Mouse (Mus musculus): ENCODE measurements around the gene Fam133b. TPM values are rescaled to one million over a fixed set of nuclear protein-coding genes. Genes with fewer than 3 reads are reported as not detected.
A peak's percentile ranks its signal among the peaks of the same experiment; 100 is the strongest.

Gene Fam133b
- polyA plus RNA-seq (2014; fragmentation: Nextera tagmentation; extraction: Ambion mirVana): 19.3 and 25.1 TPM in 2 replicates

DNA sequence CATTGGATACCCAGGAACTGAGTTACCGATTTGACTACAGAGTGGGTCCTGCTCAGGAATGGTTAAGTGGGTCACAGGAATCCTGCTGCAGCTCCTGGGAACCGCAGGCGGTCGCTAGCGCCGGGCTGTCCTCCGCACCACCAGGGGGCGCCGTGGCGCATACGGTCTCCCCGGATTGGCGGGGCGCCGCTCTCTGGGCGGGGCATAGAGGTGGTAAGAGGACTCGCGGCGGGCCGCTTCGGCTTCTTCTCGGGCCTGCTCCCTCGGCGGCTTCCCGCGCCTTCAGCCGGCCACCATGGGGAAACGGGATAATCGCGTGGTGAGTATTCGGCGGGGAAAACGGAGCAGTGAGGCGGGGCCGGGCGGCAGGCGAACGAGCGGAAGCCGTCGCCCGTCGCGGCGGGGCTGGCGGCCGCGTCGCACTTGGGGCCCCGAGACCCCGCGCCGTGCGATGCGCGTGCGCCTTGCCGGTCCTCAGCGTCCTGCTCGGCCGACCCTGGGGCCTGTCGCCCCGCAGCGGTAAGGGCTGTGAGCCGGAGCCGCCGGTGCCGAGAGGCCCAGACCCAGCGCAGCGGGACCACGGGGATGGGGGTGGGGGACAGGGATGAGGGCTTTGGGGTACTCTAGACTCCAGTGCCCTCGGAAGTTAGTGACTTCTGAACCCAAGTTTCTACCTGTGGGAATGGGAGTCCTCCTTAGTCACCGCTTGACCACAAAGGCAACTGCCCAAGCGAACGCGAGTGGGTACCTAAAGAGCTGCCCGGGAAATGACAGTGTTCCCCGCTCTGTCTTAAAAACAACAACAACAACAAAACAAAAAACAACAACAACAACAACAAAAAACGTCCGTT lies at the start of gene Fam133b:
Gene Fam133b (plus strand): TSS at position 205 of the 851 bp plus-strand sequence.
- Histone ChIP-seq H3K9ac (ENCODE audit: low read depth, low read length) (peak within 1 kb of the TSS; percentile 95), H3K4me1 (ENCODE audit: control insufficient read depth, insufficient read depth, low read length) (peaks cover 10% of the 10 kb centered on the region), H3K27ac (ENCODE audit: low read depth, low read length) (peak within 1 kb of the TSS; percentile 82), H3K4me2 (peak within 1 kb of the TSS; percentile 91), H3K27me3 (ENCODE audit: control insufficient read depth, insufficient read depth, low read length) (no peaks in the 10 kb centered on the region), H3K4me3 (ENCODE audit: low read depth, low read length) (peak within 1 kb of the TSS; percentile 68), H3K9me3 (replicated peaks; ENCODE audit: control insufficient read depth, low read length) (no peaks in the 10 kb centered on the region), H3K36me3 (ENCODE audit: control insufficient read depth, insufficient read depth, low read length) (peaks cover 6% of the 10 kb centered on the region; the same call in 1 of the 2 replicates)
- under 1% methylated on average over 80 of the region's 80 CpGs for WGBS (ENCODE audit: insufficient replicate concordance)
- ATAC-seq (replicated peaks; ENCODE audit: insufficient number of reproducible peaks, low FRiP score, low TSS enrichment): peak; percentile 93

DNA sequence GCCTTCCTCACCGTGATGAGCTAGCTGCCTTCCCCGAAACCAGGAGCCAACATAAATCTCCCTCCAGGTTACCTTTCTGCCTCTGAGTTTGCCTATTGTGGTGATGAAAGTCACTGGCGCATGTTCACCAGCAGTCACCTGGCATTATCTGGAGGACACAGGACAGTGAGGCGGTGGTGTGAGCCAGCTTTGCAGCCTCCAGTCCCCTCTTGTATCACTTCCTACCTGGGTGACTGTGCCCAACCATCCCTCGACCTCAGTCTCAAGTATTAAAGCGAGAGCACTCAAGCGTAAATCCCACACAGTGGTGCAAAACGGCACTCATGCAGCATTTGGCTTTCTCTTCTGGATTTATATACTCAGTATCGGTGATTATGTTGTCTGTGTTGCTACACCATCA lies 49.7 kb upstream of the Fam133b start:
- Histone ChIP-seq H3K4me1 (ENCODE audit: control insufficient read depth, insufficient read depth, low read length) (no peaks in the 10 kb centered on the region; the same call in 1 of the 2 replicates), H3K4me3 (ENCODE audit: low read depth, low read length) (no peak overlapping the region), H3K4me2 (no peak overlapping the region), H3K9me3 (replicated peaks; ENCODE audit: control insufficient read depth, low read length) (no peaks in the 10 kb centered on the region), H3K36me3 (ENCODE audit: control insufficient read depth, insufficient read depth, low read length) (no peaks in the 10 kb centered on the region), H3K27ac (ENCODE audit: low read depth, low read length) (no peak overlapping the region), H3K27me3 (ENCODE audit: control insufficient read depth, insufficient read depth, low read length) (no peaks in the 10 kb centered on the region), H3K9ac (ENCODE audit: low read depth, low read length) (no peak overlapping the region)
- 83% methylated on average over 9 of the region's 9 CpGs for WGBS (ENCODE audit: insufficient replicate concordance)
- ATAC-seq (replicated peaks; ENCODE audit: insufficient number of reproducible peaks, low FRiP score, low TSS enrichment): no peak

DNA sequence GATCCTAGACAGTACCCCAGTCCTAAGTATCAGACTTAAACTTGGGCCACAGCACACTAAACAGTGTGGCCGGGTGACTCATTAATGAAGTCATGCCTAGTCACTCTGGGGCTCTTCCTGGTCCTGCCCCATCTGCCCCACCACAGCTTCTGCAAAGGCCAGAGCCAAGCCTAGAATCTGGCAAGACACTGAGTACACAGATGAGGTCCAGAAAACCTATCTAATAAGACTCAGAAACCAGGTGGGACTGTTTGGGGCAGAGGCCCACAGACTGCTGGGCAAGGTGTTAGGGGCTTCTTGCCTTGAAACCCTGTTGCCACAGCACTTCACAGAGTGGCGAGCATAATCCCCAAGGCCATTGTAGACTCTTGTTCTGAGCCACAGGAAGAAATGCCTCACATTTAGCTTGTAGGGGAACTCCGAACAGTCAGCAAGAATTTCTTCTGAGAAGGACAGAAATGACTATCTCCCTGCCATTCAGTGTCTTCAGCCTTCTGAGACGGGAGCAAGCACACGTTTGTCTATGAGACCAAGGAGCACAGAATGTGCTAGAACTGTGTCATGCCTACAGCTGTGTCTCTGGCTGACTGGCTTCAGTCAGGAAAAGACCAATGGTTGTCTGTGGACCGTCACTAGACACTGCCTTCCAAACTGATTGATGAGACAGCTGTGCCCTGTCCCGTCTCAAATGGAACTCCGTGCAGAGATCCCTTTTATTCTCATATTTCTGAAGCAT lies 49.0 kb upstream of the Fam133b start:
- Histone ChIP-seq H3K36me3 (ENCODE audit: control insufficient read depth, insufficient read depth, low read length) (no peaks in the 10 kb centered on the region), H3K4me1 (ENCODE audit: control insufficient read depth, insufficient read depth, low read length) (no peaks in the 10 kb centered on the region; the same call in 1 of the 2 replicates), H3K4me2 (no peak overlapping the region), H3K4me3 (ENCODE audit: low read depth, low read length) (no peak overlapping the region), H3K9me3 (replicated peaks; ENCODE audit: control insufficient read depth, low read length) (no peaks in the 10 kb centered on the region), H3K27ac (ENCODE audit: low read depth, low read length) (no peak overlapping the region), H3K9ac (ENCODE audit: low read depth, low read length) (no peak overlapping the region), H3K27me3 (ENCODE audit: control insufficient read depth, insufficient read depth, low read length) (no peaks in the 10 kb centered on the region)
- no peak for ATAC-seq (replicated peaks; ENCODE audit: insufficient number of reproducible peaks, low FRiP score, low TSS enrichment)
- WGBS (ENCODE audit: insufficient replicate concordance): 74% methylated on average over 8 of the region's 8 CpGs

DNA sequence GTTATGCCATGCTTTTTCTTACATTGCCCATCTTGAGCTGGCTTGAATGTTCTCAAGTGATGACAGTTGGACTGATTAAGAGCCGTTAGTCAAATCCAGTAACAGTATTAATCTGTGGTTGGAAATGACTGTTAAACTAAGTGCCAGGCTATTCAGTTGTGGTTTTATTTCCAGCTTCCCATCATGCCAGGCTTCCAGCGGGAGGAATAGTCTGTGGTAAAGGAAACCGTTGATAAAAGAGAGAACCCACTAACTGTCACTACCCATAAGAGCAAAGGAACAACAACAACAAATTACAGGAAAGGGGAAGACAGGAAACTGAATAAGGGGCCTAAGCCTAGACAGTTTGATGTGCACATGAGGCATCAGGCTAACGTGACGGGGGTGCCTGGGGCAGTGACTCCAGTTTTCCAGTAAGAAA lies 46.1 kb upstream of the Fam133b start:
- Histone ChIP-seq H3K4me3 (ENCODE audit: low read depth, low read length) (no peak overlapping the region), H3K27ac (ENCODE audit: low read depth, low read length) (no peak overlapping the region), H3K9ac (ENCODE audit: low read depth, low read length) (no peak overlapping the region), H3K4me2 (no peak overlapping the region), H3K4me1 (ENCODE audit: control insufficient read depth, insufficient read depth, low read length) (peaks cover 13% of the 10 kb centered on the region), H3K9me3 (replicated peaks; ENCODE audit: control insufficient read depth, low read length) (no peaks in the 10 kb centered on the region), H3K36me3 (ENCODE audit: control insufficient read depth, insufficient read depth, low read length) (no peaks in the 10 kb centered on the region), H3K27me3 (ENCODE audit: control insufficient read depth, insufficient read depth, low read length) (no peaks in the 10 kb centered on the region)
- 64% methylated on average over 5 of the region's 5 CpGs for WGBS (ENCODE audit: insufficient replicate concordance)
- ATAC-seq (replicated peaks; ENCODE audit: insufficient number of reproducible peaks, low FRiP score, low TSS enrichment): no peak

DNA sequence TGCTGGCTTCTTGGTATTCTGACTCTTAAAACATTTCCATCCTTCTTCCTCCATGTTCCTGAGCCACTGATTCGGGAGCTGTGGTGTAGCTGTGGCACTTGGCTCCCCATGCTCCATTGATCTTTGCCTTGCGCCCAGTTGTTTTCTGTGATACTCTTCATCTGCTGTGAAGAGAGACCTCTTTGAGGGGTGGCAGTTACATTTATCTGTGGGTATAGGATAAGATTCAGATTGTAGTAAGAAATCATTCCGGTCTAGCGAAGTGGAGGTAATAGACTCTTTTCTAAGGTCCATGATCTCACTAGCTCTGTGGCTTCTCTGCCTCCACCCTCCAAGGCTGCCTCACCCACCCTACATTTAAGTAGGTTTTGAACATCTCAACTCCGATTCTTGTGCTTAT lies 43.3 kb upstream of the Fam133b start:
- no peak for ATAC-seq (replicated peaks; ENCODE audit: insufficient number of reproducible peaks, low FRiP score, low TSS enrichment)
- 78% methylated on average over 5 of the region's 5 CpGs for WGBS (ENCODE audit: insufficient replicate concordance)

DNA sequence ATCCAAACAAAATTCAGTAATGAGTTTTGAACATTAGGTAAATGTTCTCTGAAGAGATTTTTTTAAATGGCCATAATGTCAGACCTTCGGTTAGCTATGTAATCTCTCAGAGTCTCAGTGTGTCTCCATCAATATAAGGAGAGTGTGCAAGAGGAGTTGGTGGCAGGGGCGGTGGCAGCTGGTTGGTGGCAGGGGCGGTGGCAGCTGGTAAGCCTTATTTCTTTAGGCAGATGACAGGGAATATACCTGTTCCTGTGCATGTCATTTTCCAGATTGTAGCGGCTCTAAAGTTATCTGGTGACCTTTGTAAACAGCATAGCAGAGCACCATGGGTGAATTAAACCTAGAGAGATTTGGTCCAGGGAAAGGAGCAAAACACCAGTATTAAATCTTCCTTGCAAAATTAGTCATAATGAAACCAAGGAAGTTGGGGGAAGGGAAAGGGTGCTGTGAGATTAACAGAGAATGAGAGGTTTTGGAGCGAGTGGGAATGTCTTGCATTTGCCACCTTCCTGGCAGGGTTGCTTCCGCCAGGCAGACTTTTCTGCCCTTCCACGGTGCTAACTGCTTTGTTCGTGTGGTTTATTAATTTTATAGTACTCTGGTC lies 42.6 kb upstream of the Fam133b start:
- Histone ChIP-seq H3K9me3 (replicated peaks; ENCODE audit: control insufficient read depth, low read length) (no peaks in the 10 kb centered on the region), H3K4me3 (ENCODE audit: low read depth, low read length) (no peak overlapping the region), H3K36me3 (ENCODE audit: control insufficient read depth, insufficient read depth, low read length) (no peaks in the 10 kb centered on the region), H3K27ac (ENCODE audit: low read depth, low read length) (no peak overlapping the region), H3K27me3 (ENCODE audit: control insufficient read depth, insufficient read depth, low read length) (no peaks in the 10 kb centered on the region), H3K4me1 (ENCODE audit: control insufficient read depth, insufficient read depth, low read length) (peaks cover 21% of the 10 kb centered on the region), H3K4me2 (no peak overlapping the region), H3K9ac (ENCODE audit: low read depth, low read length) (no peak overlapping the region)
- 60% methylated on average over 8 of the region's 8 CpGs for WGBS (ENCODE audit: insufficient replicate concordance)
- no peak for ATAC-seq (replicated peaks; ENCODE audit: insufficient number of reproducible peaks, low FRiP score, low TSS enrichment)

More for the DNA sequence above, 43.3 kb upstream of the Fam133b start:
- peaks cover 21% of the 10 kb centered on the region for H3K4me1 ChIP-seq (ENCODE audit: control insufficient read depth, insufficient read depth, low read length)
- no peaks in the 10 kb centered on the region for H3K9me3 ChIP-seq (replicated peaks; ENCODE audit: control insufficient read depth, low read length)
- H3K4me2 ChIP-seq: no peak overlapping the region
- no peaks in the 10 kb centered on the region for H3K27me3 ChIP-seq (ENCODE audit: control insufficient read depth, insufficient read depth, low read length)
- H3K9ac ChIP-seq (ENCODE audit: low read depth, low read length): no peak overlapping the region
- H3K4me3 ChIP-seq (ENCODE audit: low read depth, low read length): no peak overlapping the region
- no peak overlapping the region for H3K27ac ChIP-seq (ENCODE audit: low read depth, low read length)
- H3K36me3 ChIP-seq (ENCODE audit: control insufficient read depth, insufficient read depth, low read length): no peaks in the 10 kb centered on the region

DNA sequence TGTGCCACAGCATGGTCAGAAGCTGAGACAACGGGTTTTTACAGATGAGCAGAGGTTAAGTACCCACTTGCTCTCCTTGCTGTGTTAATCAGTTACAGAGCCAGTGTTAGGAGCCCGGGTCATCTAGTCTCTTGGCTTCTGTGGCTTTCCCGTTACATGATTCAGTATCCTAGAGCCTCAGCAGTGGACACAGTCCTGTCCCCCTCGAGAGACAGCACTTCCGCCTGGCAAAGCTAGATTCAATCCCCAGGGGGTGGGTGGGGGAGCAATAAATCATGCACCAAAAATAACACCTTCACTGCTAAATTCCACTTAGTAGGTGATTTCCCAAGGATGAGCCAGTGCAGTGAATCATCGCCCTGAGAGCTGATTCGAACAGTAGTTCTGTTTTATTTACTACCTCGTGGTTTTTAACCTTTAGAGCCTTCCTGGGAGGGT lies 42.0 kb upstream of the Fam133b start:
- no peaks in the 10 kb centered on the region for H3K9me3 ChIP-seq (replicated peaks; ENCODE audit: control insufficient read depth, low read length)
- H3K36me3 ChIP-seq (ENCODE audit: control insufficient read depth, insufficient read depth, low read length): no peaks in the 10 kb centered on the region
- WGBS (ENCODE audit: insufficient replicate concordance): 33% methylated on average over 8 of the region's 8 CpGs
- no peaks in the 10 kb centered on the region for H3K27me3 ChIP-seq (ENCODE audit: control insufficient read depth, insufficient read depth, low read length)
- no peak for ATAC-seq (replicated peaks; ENCODE audit: insufficient number of reproducible peaks, low FRiP score, low TSS enrichment)
- no peak overlapping the region for H3K4me2 ChIP-seq
- no peak overlapping the region for H3K27ac ChIP-seq (ENCODE audit: low read depth, low read length)
- H3K4me1 ChIP-seq (ENCODE audit: control insufficient read depth, insufficient read depth, low read length): peaks cover 21% of the 10 kb centered on the region
- H3K9ac ChIP-seq (ENCODE audit: low read depth, low read length): no peak overlapping the region
- H3K4me3 ChIP-seq (ENCODE audit: low read depth, low read length): no peak overlapping the region

DNA sequence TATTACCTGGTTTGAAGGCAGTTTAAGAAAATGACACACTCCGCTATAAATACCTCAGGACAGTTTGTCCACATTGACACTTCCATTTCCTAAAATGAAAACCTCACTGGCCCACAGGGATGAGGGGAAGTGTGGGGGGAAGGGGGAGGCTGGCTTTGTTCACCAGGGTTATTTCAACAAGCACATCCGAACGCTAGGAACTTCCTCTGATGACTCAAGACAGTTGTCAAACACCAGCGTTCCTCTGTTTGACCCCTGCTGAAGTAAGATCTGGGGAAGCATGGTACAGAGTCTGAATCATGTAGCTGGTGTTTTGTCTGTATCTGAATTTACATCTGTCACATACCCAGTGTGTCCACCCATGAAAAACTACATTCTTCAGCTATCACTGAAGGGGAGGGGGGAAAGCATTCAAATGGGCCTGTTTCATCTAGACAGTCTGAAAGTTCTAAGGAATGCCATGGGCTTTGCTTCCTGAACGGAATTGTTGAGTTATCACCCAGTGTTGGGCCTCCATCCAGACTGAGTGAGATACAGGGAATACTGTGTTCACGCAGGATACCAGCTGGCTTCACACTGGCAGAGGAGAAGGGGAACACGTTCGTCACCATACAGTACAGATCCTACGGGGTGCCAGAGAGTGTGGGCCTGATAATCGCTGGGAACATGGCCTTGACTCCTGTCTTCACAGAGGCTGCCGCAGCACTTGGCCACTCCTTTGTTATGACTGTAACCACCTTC lies 40.9 kb upstream of the Fam133b start:
- H3K9ac ChIP-seq (ENCODE audit: low read depth, low read length): no peak overlapping the region
- H3K4me3 ChIP-seq (ENCODE audit: low read depth, low read length): no peak overlapping the region
- H3K27me3 ChIP-seq (ENCODE audit: control insufficient read depth, insufficient read depth, low read length): no peaks in the 10 kb centered on the region
- H3K9me3 ChIP-seq (replicated peaks; ENCODE audit: control insufficient read depth, low read length): no peaks in the 10 kb centered on the region
- peak; percentile 42; the same call in 1 of the 2 replicates for ATAC-seq (replicated peaks; ENCODE audit: insufficient number of reproducible peaks, low FRiP score, low TSS enrichment)
- 48% methylated on average over 11 of the region's 11 CpGs for WGBS (ENCODE audit: insufficient replicate concordance)
- H3K4me1 ChIP-seq (ENCODE audit: control insufficient read depth, insufficient read depth, low read length): peaks cover 21% of the 10 kb centered on the region
- H3K4me2 ChIP-seq: no peak overlapping the region
- H3K27ac ChIP-seq (ENCODE audit: low read depth, low read length): peak overlapping the region; percentile 25; the same call in 1 of the 2 replicates
- H3K36me3 ChIP-seq (ENCODE audit: control insufficient read depth, insufficient read depth, low read length): no peaks in the 10 kb centered on the region
